Mouse (Mus musculus): ENCODE measurements around the gene Hsd17b13. TPM values are rescaled to one million over a fixed set of nuclear protein-coding genes. Genes with fewer than 3 reads are reported as not detected.
"Not testable (repeated sequence)": the region's sequence is repeated elsewhere in the genome, so short reads cannot be mapped to it uniquely, and the experiment has no call there.

Hsd17b13 gene
- 0.32 and 0.34 TPM in 2 replicates for polyA plus RNA-seq (2012; rRNA removed)

DNA sequence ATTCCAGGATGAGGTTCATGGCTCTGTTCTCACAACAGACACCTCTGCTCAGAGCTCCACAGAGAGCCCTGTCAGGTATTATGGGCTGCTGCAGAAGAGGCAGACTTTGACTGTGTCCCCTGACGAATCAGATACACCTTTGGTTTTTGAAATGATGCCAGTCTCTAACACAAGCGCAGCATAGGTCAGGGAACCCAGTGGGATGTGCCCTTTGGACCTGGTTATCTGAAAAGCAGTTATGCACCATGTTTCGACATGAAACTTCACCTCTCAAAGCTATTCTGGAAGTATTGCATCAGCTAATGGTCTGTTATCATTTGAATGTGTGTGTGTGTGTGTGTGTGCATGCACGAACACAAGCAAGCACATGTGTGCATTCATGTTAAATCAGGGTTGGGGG, at the start of gene Hsd17b13:
Gene Hsd17b13 (minus strand): TSS at position 114 of the 400 bp plus-strand sequence.
- no peak for DNase-seq (ENCODE audit: extremely low spot score in 1 of 2, low spot score in 1 of 2)

DNA sequence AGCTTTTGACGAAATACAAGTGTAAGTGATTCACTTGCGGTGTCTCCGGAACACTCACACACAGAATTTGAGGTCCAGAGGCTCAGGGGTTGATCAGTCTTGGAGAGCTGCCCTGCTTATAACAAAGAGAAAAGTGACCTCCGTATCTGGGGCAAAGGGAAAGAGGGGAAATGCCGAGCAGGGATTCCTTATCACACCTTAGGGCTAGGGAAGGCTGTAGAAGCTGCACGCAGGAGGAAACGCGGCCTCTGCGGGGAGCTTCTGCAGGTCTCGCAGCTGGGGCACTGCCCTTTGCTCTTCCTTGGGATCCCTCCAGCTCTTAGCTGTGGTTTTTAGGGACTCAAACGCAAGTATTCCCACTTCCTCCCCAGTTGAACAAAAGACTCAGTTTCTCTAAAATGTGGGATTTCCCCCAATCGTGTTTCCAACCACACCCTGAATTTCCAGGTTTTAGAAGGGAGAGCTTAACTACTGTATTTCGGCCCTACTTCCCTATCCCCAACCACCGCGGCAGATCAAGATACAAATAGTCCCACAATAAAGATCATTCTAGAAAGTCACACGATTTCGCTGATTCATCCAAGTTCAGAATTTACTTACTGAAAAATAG, 48.1 kb upstream of the Hsd17b13 start:
- DNase-seq (ENCODE audit: extremely low spot score in 1 of 2, low spot score in 1 of 2), result no peak

DNA sequence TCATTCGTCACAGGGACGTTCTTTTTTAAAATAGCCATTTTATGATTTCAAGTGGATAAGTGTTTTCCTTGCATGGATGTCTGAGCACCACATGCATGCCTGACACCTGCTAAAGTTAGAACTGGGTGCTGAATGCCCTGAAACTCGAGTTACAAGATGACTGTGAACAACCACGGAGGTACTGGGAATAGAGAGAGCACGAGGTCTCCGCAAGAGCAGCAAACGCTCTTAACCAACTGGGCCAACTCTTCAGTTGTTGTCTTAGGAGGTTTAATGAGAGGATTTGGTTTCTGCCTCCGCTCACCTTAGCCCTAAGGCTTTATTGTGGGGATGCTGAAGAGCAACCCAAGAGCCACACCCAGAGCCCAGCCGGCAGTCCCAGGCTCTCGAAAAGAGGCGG, 47.6 kb upstream of the Hsd17b13 start:
- DNase-seq (ENCODE audit: extremely low spot score in 1 of 2, low spot score in 1 of 2), result no peak

DNA sequence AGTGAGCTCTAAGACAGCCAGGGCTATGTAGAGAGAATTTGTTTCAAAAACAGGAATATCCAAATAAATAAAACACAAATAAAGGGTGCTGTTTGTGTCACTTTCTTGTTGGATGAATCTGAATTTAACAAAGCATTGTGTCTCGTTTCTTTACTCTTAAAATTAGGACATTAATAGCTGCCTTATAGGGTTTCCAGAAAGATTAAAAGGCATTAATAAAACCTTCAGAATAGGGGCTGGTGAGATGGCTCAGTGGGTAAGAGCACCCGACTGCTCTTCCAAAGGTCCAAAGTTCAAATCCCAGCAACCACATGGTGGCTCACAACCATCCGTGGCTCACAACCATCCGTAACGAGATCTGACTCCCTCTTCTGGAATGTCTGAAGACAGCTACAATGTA, 47.0 kb upstream of the Hsd17b13 start:
- DNase-seq (ENCODE audit: extremely low spot score in 1 of 2, low spot score in 1 of 2), result not testable (repeated sequence)

DNA sequence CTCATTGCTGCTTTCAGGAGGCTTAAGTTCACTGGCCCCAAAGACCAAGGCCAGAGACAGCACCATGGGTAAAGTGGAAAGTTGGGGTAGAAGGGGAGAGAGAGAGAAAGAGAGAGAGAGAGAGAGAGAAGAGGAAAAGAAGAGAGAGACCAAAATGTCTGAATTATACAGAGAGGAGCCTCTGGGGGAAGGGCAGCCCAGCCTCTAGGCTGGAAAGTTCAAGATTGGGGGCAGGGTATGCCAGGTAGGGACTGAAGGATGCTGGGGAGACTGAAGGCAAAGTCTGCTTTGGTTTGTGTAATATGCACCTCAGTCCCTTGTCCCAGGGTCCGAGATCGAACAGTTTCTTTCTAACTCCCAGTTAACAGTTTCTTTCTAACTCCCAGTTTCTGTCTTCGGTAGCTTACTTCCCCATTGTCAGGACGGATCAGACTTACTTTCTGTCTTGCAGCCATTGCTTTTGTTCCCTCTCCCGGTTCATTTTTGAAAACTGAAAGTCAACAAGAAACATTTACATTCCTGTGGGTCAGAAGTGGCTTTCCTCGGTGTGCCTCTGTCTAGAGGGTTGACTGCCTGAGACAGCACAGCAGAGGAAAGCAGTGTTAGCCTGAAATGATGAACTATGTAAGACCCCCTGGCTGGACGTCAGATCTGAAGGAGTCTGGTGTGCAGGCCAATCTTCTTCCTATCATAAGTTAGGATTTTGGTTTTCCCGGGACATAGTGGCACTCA, 46.2 kb upstream of the Hsd17b13 start:
- no peak for DNase-seq (ENCODE audit: extremely low spot score in 1 of 2, low spot score in 1 of 2)

DNA sequence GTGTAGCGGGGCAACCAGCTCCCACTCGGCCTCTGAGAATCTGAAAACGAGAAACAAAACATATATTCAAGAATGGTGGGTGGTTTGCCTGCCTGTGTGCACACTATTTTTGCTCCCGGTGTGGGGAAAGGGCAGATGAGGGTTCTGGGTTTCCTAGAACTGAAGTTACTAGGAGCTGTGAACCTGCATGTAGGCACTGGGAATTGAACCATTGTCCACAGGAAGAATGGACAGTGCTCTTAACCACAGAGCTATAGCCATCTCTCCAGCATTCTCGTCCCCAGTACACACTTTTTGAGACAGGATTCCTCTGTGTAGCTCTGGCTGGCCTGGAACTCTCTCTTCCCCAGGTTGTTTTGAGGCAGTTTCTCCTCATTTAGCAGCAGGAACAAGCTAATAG, 45.3 kb upstream of the Hsd17b13 start:
- DNase-seq (ENCODE audit: extremely low spot score in 1 of 2, low spot score in 1 of 2), result no peak

DNA sequence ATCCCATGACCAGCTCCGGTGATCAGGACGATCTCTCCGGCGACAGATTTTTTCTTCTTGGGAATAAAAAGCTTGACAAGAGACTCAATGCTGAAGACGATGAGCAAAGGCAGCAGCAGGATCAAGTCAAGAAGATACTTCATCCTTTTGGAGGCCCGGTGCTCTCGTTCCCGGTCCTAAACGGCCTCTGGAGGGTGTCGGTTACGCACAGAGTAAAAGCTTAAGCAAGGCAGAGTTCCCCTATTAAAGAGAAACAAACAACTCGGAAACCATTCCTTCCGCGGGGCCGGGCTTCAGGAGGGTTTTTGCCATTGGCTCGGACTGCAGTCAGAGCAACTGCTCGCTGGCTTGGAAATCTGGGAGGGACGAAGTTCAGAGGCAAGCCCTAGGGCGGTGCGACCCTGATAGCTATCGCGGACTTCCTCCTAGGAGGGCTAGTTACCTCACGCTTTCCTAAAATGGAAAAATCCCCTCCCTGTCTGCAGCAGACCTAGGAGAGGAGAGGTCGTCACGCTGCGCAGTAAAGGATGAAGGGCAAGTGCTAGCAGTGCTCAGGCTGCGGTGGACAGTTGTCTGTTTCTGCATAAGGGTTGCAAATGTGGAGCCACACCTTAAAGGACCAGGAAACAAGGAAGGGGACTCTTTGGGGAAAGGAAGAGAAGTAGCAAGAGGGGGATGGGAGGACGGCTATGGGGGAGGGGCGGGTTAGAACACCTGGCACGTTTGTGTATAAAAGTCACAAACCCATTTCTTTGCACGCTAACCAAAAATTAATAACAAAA, 44.6 kb upstream of the Hsd17b13 start, which contains the start of gene Hsd17b11:
Gene Hsd17b11 (minus strand): TSS at position 323 of the 782 bp plus-strand sequence.
- peak; percentile 46 to 73 for DNase-seq (ENCODE audit: extremely low spot score in 1 of 2, low spot score in 1 of 2)

DNA sequence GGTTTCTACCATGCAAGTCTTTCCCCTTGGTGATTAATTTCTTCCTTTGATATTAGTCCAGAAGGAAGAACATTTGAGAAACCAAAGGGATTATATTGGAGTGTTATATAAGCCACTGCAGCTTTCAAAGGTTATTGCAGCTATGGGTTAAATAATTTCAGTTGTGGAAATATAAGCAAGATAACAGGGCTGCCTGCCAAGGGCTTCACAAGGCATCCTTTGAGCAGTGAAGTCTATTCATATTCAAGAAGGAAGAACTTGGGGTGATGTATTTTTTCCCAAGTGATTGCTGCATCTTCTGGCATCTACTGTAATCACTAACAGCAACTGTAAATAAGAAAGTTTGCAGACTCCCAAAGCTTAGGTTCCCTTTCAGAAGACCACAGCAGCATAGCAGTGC, 34.2 kb upstream of the Hsd17b13 start:
- DNase-seq (ENCODE audit: extremely low spot score in 1 of 2, low spot score in 1 of 2), result no peak

DNA sequence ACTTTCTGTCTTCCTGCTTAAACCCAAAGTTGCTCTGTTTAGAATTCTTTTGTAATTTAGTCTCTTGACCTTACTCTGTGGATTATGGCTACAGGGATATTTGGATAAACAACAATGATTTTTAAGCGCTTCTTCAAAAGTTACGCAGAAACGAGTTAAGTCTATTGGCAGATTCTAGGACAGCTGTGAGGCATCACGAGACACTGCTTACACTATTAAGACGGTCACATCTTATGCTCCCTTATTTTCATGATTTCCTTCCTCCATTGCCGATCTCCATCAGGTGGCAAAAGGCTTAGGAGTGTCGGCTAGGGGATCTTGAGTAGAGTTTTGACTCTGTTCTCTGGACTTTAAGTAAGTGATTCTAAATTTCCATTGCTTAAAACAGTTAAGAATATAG, 33.1 kb upstream of the Hsd17b13 start:
- DNase-seq (ENCODE audit: extremely low spot score in 1 of 2, low spot score in 1 of 2), result no peak

DNA sequence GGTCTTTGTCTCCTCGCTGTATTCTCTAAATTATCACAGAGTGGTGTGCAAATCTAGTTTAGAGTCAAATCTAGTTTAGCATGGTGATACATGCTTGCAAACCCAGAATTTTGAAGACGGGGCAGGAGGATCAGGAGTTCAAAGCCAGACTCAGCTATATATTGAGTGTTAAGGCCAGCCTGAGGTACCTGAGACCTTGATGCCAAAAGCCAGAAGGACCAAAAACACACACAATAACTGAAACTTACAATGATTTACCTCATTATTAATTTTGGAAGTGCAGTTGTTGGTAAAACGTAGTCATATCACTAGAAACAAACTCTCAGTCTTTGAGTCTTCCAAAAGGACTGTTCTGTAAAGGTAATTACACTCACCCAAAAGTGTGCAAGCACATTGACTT, 32.2 kb upstream of the Hsd17b13 start:
- no peak for DNase-seq (ENCODE audit: extremely low spot score in 1 of 2, low spot score in 1 of 2)

DNA sequence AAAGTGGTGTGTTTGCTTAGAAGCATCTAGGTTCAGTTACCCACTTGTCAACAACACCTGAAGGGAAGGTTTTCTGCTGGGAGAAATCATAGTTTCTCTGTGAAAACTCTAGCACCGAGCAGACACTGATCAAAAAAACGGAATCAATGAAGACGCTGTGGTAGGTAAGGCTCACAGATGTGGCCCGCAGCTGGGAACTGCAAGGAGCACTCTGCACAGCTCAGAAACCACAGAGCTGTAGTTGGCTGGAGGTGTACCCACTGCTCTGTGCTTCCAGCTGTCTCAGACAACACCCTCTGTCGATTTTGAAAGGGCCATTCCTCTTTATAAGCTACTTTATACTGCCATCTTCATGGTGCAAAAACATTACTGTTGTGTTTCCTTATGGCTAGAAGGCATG, 30.6 kb upstream of the Hsd17b13 start:
- no peak for DNase-seq (ENCODE audit: extremely low spot score in 1 of 2, low spot score in 1 of 2)

DNA sequence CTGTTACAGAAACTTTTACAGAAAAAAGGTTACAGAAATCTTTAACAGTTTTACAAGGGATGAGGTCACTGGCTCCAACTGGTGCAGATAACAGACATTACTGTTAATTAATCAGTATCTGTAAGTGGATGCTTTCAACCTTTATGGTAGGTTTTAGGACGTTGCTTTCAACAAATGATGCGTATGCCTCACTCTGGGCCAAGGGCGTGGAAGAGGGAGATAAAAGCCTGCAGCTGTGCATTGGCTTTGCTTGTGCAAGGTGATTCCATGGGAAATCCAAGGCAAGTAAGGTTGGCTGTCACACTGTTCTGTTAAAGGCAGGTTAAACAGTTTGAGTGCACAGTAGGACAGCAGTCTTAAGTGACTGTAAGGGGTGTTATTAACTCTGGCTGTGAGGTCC, 29.6 kb upstream of the Hsd17b13 start:
- no peak for DNase-seq (ENCODE audit: extremely low spot score in 1 of 2, low spot score in 1 of 2)

DNA sequence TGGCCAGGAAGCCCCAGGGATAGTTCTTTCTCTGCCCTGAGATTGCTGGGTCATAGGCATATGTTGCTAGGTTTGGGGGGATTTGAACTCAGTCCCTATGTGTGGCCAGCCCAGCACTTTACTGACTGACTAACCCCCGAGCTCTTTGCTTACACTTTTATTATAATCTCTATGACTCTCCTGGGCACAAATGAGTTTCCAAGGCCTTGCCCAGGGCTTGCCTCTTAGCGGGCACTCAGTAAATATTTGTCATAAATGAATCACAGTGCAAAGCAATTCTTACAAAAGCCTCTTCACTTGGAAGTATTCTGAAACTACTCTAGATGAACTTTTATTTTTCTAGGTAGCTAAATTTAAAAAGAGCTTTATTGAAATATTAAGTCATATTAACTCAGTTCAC, 26.7 kb upstream of the Hsd17b13 start:
- no peak for DNase-seq (ENCODE audit: extremely low spot score in 1 of 2, low spot score in 1 of 2)

DNA sequence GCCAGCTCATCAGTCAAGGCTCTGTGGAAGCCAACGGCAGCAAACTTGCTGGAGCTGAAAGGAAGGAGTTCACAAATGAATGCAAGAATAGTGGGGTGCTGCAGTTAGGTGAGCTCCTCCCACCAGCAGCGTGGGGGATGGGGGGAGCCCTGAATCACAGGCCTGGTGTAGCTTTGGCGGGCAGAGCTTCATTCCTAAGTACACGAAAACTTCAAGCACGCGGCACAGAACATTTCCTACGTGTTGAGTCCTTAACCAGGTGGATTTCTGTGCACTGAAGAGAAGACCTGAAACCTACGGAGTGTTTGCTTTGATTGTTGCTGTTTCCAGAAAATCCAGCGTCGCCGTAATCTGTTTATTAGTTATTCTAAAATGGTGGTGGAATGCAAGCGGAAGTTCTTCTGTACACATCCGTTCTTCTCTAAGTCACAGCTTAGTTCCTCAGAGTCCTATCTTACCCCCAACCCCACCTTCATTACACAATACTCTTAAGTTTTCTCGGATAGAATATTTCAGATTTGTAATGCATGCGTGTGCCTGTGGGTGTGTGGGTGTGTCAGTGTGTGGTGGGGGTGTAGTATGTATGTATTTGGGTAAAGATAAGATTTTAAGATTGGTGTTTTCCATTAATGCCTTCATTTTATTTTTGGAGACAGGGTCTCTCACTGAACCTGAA, 26.2 kb upstream of the Hsd17b13 start:
- DNase-seq (ENCODE audit: extremely low spot score in 1 of 2, low spot score in 1 of 2), result no peak

DNA sequence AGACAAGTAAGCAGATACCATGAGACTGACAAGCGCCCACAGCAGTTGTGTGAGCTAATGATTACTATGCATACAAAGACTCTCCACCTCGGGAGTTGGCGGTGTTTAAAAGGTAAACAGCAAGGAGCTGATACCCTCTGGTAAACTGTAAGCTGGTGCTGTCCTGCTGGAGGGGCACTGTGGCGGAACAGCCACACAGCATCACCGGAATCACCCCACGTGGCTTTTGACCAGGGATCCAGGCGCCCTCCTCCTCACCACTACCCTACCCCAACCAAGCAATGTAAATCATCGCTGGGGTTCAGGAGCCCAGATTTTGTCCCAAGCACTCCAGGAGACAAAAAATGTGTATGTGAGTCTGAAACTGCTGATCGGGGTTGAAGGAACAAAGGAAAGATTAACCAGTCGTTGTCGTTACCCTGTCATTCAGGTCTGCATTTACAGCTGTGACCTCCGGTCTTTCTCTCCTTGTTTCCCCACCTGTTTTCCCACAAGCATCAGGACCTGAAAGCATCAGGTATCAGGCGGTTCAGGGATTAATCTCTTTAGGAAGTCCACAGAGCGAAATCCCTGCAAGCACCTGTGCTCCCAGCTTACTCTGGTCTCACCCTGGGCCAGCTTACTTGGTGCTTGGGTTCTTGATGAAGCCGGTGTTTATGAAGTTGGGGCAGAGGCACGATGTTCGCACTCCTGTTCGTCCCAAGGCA, 25.5 kb upstream of the Hsd17b13 start:
- DNase-seq (ENCODE audit: extremely low spot score in 1 of 2, low spot score in 1 of 2), result no peak

DNA sequence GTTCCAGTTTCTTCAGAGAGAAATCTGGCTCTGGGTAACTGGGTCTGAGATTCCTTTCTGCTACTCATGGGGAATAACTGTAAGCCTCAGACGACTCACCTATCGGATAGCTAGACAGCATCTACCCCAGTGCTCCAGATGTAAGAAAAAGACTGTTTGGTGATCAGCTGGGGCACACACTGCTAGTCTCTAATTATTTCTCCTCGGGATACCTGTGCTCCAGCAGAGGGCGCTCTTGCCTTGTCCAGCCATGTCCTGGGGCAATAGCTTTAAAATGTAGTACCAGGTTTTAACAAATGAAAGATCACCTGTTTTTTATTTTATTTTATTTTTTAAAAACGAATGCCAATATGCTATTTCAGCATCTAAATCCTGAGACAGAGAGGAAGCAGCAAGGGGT, 22.5 kb upstream of the Hsd17b13 start:
- DNase-seq (ENCODE audit: extremely low spot score in 1 of 2, low spot score in 1 of 2), result peak; percentile 30 to 88

DNA sequence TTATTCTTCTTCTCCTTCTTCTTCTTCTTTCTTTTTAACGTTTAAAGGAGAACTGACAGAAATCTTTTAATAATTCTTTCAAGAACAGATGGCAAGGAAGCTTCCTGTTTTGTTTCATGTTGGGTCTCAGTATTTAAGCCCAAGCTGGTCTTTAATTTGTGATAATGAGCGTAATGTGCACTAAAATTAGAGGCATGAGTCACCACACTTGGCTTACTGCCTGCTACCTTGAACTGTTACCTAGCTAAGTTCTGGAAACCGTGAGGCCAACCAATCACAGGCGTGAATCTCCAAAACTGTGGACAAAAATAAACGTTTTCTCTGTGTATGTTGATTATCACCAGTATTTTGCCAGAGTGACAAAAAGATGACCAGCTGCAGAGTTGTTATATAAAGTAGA, 21.5 kb upstream of the Hsd17b13 start:
- DNase-seq (ENCODE audit: extremely low spot score in 1 of 2, low spot score in 1 of 2), result peak in 1 of 2 experiments; percentile 51

DNA sequence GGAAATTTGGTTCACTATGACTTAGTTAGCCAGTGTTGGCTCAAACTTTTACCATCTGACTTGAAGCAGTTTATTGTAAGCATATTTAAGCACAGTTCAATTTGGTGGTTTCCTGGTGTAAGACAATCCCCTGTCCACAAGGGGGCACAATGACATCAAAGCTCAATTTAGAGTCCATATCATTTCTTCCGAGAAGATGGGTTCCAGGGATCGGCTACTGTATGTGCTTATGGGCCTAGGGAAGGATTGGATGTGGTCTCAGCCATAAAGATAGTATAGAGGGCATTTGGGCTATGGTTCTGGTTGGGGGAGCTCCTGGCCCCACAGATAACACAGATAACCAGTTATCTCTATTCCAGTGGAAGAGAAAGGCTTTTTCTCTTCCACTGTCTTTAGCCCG, 18.0 kb upstream of the Hsd17b13 start:
- peak in 1 of 2 experiments; percentile 65 for DNase-seq (ENCODE audit: extremely low spot score in 1 of 2, low spot score in 1 of 2)

DNA sequence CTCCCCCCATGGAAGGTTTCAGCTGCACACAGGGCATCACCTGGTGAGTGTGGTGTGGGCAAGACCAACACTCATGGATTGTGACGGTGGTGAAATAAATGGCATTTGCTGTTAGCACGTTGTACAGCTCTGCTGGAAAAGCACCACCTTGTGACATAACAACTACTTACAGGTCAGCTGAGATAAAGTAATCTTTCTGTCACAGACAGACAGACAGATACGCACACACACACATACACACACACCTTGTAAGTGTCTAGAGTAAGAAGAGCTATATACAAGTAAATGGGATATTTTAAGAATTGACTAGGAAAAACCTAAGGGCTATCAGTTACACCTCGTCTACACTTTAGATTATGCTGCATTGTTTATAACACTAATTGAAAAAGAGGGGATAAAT, 17.5 kb upstream of the Hsd17b13 start:
- DNase-seq (ENCODE audit: extremely low spot score in 1 of 2, low spot score in 1 of 2), result no peak

DNA sequence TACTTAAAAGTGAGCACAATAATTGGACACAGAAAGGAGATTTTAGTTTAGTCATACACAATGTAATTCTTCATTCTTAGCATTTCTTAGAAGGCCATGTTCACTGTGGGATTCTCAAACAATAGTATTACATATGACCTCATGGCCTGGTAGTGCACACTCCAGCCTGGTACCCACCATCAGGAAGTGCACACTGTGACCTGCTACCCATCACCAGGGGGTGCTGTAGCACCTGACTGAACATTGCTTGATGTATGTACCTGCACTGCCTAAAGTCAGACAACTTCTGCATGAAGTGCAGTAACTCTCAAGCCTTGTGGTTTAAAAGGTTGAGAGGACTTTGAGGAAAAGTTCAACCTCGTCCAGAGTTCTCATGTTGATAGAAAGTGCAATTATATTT, 16.4 kb upstream of the Hsd17b13 start:
- DNase-seq (ENCODE audit: extremely low spot score in 1 of 2, low spot score in 1 of 2), result no peak
